Mouse (Mus musculus) skeletal muscle tissue, postnatal 0 days (tissue): Measurements from ENCODE around the gene Rhbdd2. TPM values are rescaled to one million over a fixed set of nuclear protein-coding genes. Genes with fewer than 3 reads are reported as not detected.

Experiments used
- polyA plus RNA-seq: library from polyadenylated mRNA; unstranded; fragments of >200 nt; fragmentation: Nextera tagmentation; extraction: Ambion mirVana; gene quantifications from 2 replicates; pipeline ENCODE4 v1.2.1, GENCODE M21; 2015

The Rhbdd2 gene
- 20.3 and 21.2 TPM in 2 replicates for polyA plus RNA-seq

GRCm38 (mm10) chr5:135632117-135632796, at the start of gene Rhbdd2:
TSS of gene Rhbdd2 (plus strand) at chr5:135632618.

GRCm38 (mm10) chr5:135669741-135670275, 37.4 kb downstream of the Rhbdd2 start, which contains the start of gene Por:
TSS of gene Por (plus strand) at chr5:135670033.

Other genes with a start within 250 kb of the Rhbdd2 start
- gene Pom121, start 238.1 kb upstream of the Rhbdd2 start, polyA plus RNA-seq: 4.6 TPM in 2 replicates
- 19.6 and 24.4 TPM in 2 replicates for gene Hip1, start 87.5 kb upstream of the Rhbdd2 start, polyA plus RNA-seq
- not detected in 2 replicates for gene Ccl26, start 69.0 kb upstream of the Rhbdd2 start, polyA plus RNA-seq
- 2.1 and 5.2 TPM in 2 replicates for gene Ccl24, start 59.6 kb upstream of the Rhbdd2 start, polyA plus RNA-seq
- 28.4 and 50.4 TPM in 2 replicates for gene Por, start 37.4 kb downstream of the Rhbdd2 start, polyA plus RNA-seq
- 28.3 and 105 TPM in 2 replicates for gene Tmem120a, start 111.8 kb downstream of the Rhbdd2 start, polyA plus RNA-seq
- gene Styxl1, start 145.8 kb downstream of the Rhbdd2 start, polyA plus RNA-seq: 0.29 and 0.49 TPM in 2 replicates
- gene Mdh2, start 145.9 kb downstream of the Rhbdd2 start, polyA plus RNA-seq: 1,064 and 1,172 TPM in 2 replicates
- not detected in 2 replicates for gene Srrm3, start 174.3 kb downstream of the Rhbdd2 start, polyA plus RNA-seq